Mouse (Mus musculus): ENCODE data around the gene Vwa1.
A peak's percentile ranks its signal among the peaks of the same experiment; 100 is the strongest.
"Not testable (repeated sequence)": the region's sequence is repeated elsewhere in the genome, so short reads cannot be mapped to it uniquely, and the experiment has no call there.

Gene Vwa1

GRCm38 (mm10) chr4:155744474-155744873 is 30.0 kb downstream of the Vwa1 start:
- DNase-seq (ENCODE audit: low spot score): no peak

GRCm38 (mm10) chr4:155742684-155743083 is 31.8 kb downstream of the Vwa1 start:
- no peak for DNase-seq (ENCODE audit: low spot score)

- DNase-seq (ENCODE audit: low spot score): not testable (repeated sequence)
Measured at GRCm38 (mm10) chr4:155740681-155741080, 33.8 kb downstream of the Vwa1 start.

- DNase-seq (ENCODE audit: low spot score): no peak
Measured at GRCm38 (mm10) chr4:155739741-155740636, 34.5 kb downstream of the Vwa1 start.

GRCm38 (mm10) chr4:155739152-155739551 is 35.3 kb downstream of the Vwa1 start:
- no peak for DNase-seq (ENCODE audit: low spot score)

GRCm38 (mm10) chr4:155738262-155738661 is 36.2 kb downstream of the Vwa1 start:
- DNase-seq (ENCODE audit: low spot score): no peak

- no peak for DNase-seq (ENCODE audit: low spot score)
Measured at GRCm38 (mm10) chr4:155736421-155736820, 38.1 kb downstream of the Vwa1 start.

- DNase-seq (ENCODE audit: low spot score): no peak
Measured at GRCm38 (mm10) chr4:155735788-155736187, 38.7 kb downstream of the Vwa1 start.

GRCm38 (mm10) chr4:155734951-155735702 is 39.4 kb downstream of the Vwa1 start:
- peak; percentile 36 for DNase-seq (ENCODE audit: low spot score)

- peak; percentile 94 for DNase-seq (ENCODE audit: low spot score)
Measured at GRCm38 (mm10) chr4:155734350-155734941, 40.1 kb downstream of the Vwa1 start, which contains the start of gene Tmem240. TSS of gene Tmem240 (plus strand) at chr4:155734800.

- DNase-seq (ENCODE audit: low spot score): no peak
Measured at GRCm38 (mm10) chr4:155733267-155733666, 41.2 kb downstream of the Vwa1 start.

GRCm38 (mm10) chr4:155727993-155728392 is 46.5 kb downstream of the Vwa1 start:
- no peak for DNase-seq (ENCODE audit: low spot score)

- peak; percentile 41 for DNase-seq (ENCODE audit: low spot score)
Measured at GRCm38 (mm10) chr4:155721668-155722083, 52.8 kb downstream of the Vwa1 start.
